Mouse (Mus musculus) heart, postnatal 36 days (tissue): ENCODE results near the gene Spef2. TPM values are rescaled to one million over a fixed set of nuclear protein-coding genes. Genes with fewer than 3 reads are reported as not detected.
"Not testable (repeated sequence)": the region's sequence is repeated elsewhere in the genome, so short reads cannot be mapped to it uniquely, and the experiment has no call there.

Source experiments
- DNase-seq, 2 experiments: peaks; one replicate each; pipeline ENCODE4 v3.0.0; 2021 to 2022
- intact Hi-C: fragments of 180-260 bp; cut with DNase I; formaldehyde crosslinking; loops from one replicate; pipeline ENCODE4 v1.15.1; 2025
- total RNA-seq, 2 experiments: library from RNA; stranded (reverse); gene quantifications; 2 replicates each; pipeline ENCODE4 v1.2.3; 2021

The Spef2 gene
- total RNA-seq, 2 experiments from 2014 or later, result 0.05 to 0.17 TPM

DNA sequence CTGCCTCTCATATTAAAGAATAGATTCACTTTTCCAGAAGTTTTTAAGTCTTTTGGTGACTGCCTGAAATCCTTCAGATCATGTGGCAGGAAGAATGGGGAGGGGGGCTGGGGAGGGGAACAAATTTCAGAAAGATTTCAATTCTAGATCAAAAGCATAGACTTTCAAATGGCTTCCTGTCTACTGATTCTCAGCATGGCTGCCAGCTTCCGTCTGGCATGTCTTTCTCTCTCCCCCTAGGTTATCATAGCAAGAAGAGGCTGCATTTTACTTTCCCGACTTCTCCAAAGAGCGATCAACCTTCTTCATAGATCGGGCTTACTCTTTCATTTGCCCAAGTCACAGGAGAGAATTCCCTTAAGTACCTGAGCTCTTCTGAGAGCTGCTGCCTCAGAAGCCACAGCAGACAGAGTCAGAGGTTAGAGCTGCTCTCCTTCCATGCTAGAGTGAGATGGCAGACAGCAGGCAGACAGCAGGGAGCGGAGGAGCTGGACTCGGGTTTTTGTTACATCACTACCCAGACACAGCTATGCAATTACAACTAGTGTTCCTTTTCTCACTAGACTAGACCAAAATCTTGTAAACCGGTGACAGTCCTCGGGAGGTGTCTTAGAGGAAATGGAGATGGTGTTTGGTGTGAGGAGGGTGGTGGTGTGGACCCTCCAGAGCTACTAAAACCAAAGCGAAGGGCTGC lies 71.2 kb downstream of the Spef2 start:
- intact Hi-C loops, result no loop called here
- DNase-seq, result no peak

DNA sequence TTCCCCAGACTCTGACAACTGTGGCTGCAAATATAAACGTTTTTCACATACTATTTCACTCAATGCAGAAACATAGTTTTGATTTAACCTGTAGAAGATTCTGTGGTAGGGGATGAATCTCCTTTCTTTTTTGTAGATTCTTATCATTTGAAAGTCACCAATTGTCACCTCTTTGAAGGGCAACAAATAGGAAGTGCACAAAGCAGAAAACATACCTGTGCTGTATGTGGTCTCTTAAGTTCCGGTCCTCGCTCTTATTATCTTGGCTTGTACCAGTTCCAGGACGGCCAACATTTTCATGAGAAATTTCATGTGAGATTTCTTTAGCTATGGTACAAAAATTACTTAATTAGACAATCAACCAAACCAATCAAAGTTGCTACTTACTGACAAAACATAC lies 80.1 kb downstream of the Spef2 start:
- DNase-seq, result no peak
- intact Hi-C loops, result no loop called here

GRCm38 (mm10) chr15:9664948-9665347 lies 83.7 kb downstream of the Spef2 start:
- DNase-seq, intact Hi-C loops: not testable (repeated sequence)

GRCm38 (mm10) chr15:9661215-9661614 lies 87.5 kb downstream of the Spef2 start:
- no peak for DNase-seq

DNA sequence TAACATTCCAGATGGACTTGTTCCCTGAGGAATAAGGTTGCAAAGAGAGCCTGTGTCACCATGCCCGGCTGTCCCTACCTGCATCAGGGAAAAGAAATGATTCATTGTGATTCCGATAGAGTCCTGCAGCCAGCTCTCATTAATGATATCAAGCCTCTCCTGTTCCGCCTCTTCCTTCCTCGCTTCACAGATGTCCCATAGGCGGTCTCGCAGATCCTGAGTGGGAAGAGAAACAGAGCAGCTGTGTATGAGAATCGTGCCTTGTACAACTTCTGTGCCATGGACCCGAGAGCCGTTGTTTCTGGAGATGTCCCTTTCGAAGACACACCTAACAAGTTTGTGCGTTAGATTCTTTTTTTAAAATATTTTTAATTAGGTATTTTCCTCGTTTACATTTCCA lies 114.2 kb downstream of the Spef2 start:
- intact Hi-C loops, result no loop called here
- DNase-seq, result no peak

More at GRCm38 (mm10) chr15:9661215-9661614, 87.5 kb downstream of the Spef2 start:
- intact Hi-C loops, result no loop called here

GRCm38 (mm10) chr15:9631657-9632056 lies 117.0 kb downstream of the Spef2 start:
- intact Hi-C loops, result no loop called here
- no peak for DNase-seq

DNA sequence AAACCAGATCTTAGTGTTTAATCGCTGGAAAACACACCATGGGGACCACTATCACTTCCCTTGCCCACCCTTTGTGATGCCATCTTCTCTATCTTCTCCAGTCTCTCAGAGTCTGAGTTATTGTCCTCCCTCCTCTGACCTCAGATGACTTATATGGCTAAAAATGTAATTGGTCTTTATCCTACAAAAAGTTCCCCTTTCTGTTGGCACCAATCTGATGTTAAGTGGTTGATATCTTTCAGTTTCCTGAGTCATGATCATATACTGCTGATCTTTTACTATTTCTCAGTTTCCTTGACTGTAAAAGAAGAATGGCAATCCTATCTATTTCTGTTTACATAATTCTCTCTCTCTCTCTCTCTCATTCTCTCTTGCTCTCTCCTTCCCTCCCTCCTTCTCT lies 119.0 kb downstream of the Spef2 start:
- intact Hi-C loops, result no loop called here
- no peak for DNase-seq

DNA sequence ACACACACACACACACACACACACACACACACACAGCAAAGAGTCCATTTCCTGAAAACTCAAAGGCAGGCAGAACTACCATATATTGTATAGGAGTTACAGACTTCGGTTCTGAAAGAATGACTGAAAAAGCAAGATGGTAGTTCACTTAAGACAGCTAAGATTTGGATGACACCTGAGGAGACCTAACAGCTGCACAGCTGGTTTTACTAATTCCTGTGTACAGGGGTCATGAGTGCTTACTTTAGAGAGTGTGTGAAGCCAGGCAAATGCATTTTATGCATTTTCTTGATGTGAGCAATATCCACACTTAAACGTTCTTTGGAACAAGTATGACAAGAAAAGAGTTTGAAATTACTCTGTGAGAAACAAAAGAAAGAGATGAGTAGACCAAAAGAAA lies 124.0 kb downstream of the Spef2 start:
- intact Hi-C loops, result no loop called here
- no peak for DNase-seq

- intact Hi-C loops, result loop anchor here (1.0 to 5.0 kb wide), 2 partner anchors 153 to 491 kb away; no protein-coding TSS in a partner anchor
- no peak for DNase-seq
Observed at GRCm38 (mm10) chr15:9608177-9608576, 140.5 kb downstream of the Spef2 start.

DNA sequence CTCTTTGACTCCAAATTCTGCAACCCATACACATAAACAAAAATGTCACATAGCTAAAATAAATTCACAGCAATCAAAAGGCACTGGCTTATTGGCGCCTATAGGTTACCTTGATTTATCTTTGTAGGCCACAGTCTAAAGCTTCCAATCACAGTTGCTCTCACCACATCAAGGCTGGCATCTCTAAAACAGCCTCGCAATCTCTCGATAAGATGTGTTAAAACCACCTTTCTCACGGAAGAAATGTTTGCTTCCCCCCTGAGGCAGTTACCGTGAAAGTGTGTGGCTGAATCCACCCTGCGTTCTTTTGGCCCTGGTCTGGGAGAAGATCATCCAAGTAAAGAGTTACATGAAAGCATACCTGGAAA lies 148.6 kb downstream of the Spef2 start:
- intact Hi-C loops, result no loop called here
- DNase-seq, result no peak

DNA sequence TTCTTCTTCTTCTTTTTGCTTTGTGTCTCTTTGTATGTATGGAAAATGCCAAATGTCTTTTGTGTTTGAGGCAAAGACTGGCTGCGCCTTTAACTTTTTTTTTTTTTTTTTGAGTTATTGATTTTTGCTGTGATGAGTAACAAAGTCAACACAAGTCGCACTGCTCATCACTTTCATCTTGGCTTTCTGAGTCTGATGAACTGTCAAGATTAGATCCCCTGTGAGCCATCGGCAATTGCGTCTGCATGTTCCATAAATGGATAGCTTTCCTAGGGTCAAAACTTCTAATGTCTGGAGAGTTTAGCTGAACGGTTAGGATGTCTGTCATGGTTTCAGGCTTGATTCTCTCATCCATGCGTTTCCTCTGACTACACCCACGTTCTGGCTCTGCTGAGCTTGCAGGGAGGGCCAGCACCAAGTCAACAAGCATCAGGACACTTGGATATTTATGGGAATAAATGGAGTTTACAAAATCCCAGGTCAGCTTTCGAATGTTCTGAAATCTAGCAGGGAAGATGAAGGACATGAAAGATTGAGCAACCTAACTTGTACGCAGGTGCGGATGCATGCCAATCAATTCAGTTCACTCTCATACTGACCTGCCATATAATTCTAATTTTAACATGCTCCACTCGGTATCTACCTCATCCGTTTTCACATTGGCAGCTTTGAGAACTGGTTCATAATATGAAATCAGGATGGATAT lies 149.1 kb downstream of the Spef2 start:
- intact Hi-C loops, result no loop called here
- DNase-seq, result no peak

GRCm38 (mm10) chr15:9596298-9597060 lies 152.2 kb downstream of the Spef2 start:
- intact Hi-C loops, result no loop called here

DNA sequence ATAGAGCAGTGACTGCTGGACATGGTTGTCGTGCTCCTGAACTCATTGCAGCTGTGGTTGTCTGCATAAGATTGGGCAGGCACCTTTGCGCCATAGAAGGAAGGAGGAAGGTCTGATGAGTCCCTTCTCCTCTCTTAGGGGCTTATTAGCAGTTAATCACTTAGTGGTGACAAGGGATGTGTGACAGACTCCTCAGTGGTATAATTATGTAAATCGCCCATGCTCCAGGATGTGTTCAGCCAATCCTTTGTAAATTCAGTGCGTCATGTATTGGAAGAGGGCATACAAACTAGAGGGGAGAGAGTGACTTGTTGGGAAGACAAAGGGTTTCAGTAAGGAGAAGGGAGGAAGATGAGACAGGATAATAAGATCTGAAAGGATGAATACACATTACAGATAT lies 158.7 kb downstream of the Spef2 start:
- intact Hi-C loops, result no loop called here
- no peak for DNase-seq

More at GRCm38 (mm10) chr15:9596298-9597060, 152.2 kb downstream of the Spef2 start:
- no peak for DNase-seq

DNA sequence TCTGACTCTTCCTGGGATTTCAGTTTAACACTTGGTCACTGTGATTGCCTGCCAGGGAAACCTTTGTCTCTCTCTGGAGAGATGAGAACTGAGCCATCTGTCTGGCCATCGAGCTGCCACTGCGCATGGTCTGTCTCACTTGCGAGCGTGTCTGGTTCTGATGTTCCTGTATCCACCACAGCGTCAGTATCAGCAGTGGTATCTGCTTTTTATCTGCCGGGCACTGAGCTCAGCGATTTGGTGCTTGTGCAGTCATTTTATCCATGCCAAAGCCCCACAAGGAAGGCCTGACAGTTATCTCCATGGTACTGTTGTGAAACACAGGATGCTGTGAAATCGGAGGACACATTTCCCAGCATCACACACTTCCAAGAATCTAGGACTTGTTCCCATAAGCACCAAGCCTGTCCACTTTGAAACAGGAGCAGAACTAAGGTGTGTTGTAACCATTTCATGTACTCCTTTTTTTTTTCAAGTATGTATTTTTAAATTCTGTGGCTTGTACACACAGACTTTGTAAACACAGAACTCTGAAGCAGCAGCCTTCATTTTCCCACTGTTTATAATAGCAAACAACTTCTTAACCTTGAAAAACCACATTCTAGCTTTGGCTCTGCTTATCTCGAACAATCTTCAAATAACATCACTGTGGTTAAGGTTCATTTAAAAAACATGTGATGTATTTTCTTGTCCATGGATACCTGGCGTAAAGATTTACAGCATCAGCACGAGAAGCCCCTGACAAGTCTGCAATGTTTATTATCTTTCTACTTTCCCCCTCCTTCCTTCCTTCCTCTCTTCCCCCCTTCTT lies 168.0 kb downstream of the Spef2 start:
- DNase-seq, result no peak
- intact Hi-C loops, result no loop called here

GRCm38 (mm10) chr15:9577303-9577702 lies 171.4 kb downstream of the Spef2 start:
- DNase-seq, result no peak
- intact Hi-C loops, result no loop called here

GRCm38 (mm10) chr15:9574796-9575195 lies 173.9 kb downstream of the Spef2 start:
- DNase-seq, result no peak
- intact Hi-C loops, result no loop called here

GRCm38 (mm10) chr15:9573361-9573760 lies 175.3 kb downstream of the Spef2 start:
- DNase-seq, result no peak
- intact Hi-C loops, result no loop called here

- intact Hi-C loops, result no loop called here
- DNase-seq, result no peak
Observed at GRCm38 (mm10) chr15:9572664-9573063, 176.0 kb downstream of the Spef2 start.

DNA sequence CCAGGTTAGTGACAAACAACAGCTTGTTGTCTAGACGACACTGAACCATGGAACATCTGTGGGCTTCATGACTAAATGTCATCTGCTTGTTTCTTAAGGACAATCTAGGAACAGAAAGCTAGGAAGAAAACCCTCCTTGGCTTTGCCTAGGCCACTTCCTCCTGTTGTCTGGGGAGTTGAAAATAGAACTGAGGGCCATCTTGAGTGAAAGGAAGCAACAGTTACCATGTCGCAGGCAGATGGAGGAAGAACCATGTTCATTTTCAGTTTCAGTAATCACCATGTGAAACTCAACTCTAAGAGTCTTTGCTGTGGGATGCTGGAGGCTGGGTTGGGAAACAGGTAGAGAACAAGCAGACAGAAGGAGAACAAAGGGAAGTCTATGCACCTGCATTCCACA lies 176.8 kb downstream of the Spef2 start:
- no peak for DNase-seq
- intact Hi-C loops, result no loop called here

DNA sequence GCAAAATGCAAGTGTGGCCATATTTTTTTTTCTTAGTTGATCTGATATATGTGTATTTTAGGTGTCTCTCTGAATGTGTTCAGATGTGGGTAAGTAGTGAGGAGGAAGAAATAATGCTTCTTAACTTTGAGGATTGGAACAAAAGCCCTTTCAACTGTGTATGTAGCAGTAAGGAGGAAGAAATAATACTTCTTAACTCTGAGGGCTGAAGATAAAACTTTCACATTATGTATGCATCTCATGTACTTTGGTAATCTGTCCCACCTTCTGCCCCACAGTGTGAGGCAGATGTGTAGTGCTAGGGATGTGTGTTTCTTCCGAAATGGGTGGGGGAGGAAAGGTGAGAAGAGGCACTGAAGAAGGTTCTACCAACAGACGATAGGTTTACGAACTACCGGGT lies 181.4 kb downstream of the Spef2 start:
- intact Hi-C loops, result no loop called here
- no peak for DNase-seq

DNA sequence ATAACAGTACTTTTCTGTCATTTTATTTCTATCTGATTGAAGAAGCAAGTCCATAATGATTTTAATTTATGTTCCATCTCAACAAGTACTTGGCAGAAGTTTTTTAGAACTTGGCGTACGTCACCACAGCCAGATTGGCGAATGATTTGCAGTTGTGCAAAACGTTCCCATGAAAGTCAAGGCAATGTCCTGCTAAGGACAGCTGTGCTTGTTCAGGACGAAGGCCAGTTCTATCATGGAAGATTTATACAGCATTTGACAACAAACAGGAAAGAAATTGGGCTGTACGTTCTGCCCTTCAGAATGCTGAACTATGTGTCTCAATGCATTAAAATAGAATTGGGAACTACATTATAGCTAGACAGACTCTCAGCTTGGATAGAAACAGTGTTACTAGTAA lies 183.3 kb downstream of the Spef2 start:
- intact Hi-C loops, result no loop called here
- no peak for DNase-seq
